Mouse (Mus musculus): ENCODE measurements around the gene Gm47429.
"Not testable (repeated sequence)": the region's sequence is repeated elsewhere in the genome, so short reads cannot be mapped to it uniquely, and the experiment has no call there.

Gm47429 gene

DNA sequence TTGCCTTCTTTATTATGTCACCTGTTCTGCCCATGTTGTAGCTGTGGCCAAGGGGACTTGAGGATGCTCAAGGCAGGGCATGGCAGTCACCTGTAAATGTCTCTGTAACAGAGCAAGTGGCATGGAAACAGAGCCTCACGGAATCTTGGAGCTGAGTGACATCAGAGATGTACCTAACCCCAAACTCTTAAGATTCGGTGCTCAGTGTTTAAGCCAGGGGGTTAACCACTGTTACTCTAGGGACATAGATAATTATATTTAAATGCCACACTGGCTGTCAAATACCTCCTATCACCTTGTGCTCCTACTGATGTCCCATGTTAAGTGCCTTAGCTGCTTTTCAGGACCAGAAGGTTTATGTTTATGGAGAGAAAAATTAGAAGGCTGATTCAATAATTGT lies at the start of gene Gm47429:
TSS of gene Gm47429 (minus strand) at position 101 of the 400 bp plus-strand sequence.
- DNase-seq (ENCODE audit: low spot score): no peak

DNA sequence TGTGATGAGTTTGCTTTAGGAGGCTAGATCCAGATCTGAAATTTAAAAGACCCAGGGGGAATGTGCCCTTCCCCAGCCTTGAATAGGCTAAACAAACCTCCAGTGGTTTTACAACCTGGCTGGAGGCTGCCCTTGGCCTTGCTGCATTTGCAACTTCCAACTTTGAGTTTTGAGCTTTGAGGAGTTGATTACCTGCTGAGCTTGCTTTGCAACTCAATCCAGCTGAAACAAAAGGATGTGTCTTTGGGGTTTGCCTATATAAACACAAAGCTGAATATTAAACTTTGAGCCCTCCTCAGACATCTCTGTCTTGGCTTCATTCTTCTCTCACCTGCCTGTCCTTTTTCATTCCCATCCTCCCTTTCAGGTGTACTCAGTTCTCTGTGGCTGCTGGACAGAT lies 44.8 kb upstream of the Gm47429 start:
- not testable (repeated sequence) for DNase-seq (ENCODE audit: low spot score)

DNA sequence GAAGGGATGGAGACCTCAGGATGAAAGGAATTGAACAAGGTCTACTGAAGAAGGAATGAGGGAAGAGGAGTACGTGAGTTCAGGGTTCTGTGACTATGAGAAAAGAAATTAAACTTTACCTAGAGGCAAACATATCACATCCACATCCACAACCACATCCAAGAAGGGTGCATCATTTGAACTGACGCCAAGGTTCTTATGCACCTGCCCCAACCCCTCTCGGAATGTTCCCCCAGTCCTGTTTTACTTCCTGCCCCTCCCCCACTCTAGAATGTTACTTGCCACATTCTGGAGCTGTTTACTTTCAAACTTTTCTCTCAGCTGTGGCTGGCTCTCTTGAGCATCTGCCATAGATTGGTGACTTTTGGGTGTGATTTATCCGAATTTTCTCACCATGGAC lies 23.3 kb upstream of the Gm47429 start, which contains the start of gene Nutm2:
TSS of gene Nutm2 (plus strand) at position 301 of the 400 bp plus-strand sequence.
- no peak for DNase-seq (ENCODE audit: low spot score)

DNA sequence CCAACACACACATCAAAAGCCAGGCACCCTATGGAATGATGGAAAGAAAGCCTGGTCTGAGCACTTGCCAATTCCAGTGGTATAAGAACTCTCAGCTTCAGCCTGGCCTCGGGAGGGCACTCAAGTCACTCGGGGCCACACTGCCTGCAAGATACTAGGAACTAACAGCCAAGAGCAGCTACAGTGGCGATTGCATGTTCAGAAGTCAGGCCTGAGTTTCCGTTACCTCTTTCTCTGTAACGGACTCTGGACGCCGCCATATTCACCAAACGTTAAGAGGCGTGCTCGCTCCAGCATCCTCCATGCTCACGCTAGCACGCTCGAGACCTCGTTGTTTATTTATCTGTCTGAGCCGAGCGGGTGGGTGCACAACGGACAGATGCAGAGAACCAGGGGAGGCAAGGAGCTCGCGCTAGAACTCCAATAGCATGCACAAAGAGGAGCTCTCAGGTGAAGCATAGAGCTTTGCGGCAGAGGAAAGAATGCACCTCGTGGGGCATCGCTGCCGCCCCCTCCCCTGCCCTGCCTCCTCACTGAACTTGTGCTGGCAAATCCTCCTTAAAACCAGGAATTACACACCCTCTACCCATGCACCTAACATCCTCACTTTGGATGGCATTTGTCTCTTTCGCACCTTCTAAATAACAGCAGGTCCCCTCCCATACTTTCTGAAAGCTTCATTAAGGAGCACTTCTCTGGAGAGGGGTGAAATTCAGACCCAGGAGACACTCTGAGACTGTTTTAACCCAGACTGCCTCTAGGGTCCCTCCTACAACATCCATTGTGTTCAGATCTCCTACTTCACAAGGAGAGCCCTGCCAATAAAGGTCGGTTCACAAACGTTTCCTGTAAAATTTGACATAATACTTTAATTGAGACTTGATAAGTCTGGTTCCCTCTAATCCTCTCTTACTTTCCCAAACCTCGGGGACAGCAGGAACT lies 21.2 kb upstream of the Gm47429 start:
- no peak for DNase-seq (ENCODE audit: low spot score)

DNA sequence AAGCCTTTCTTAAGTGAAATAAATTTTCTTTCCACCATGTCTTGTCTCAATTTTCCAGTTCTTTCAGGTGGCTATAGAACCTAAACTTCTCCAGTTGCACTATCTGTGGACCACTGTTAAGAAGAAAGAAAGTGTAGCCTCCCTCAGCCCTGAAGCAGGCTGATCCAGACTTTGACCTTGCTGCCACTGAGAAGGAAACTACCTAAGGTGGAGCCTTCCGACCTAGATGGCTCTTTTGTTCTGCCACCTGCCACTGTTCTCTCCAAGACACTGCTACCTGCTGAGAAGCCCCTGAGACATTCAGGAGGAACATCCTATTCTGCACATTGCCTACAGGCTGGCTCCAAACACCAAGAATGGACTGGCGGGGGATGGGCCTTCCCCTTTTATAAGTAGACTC lies 16.7 kb upstream of the Gm47429 start:
- DNase-seq (ENCODE audit: low spot score): not testable (repeated sequence)

DNA sequence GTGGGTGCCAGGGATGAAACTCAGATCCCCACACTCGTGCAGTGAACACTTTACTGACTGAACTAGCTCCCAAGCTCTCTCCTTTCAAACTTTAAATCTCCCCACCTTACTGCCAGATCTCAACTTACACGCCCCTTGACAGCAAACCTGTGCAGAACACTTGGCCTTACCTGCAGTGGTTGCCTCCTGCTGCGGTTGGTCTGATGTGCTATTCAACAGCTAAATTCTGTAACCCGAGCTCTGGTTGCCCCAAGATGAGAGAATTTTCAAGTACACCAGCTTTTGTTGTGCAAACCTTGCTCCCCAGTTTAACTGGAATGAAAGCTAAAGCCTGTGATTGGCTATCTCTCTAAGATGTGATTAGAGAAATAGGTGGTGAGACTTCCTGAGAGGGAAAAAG lies 9.7 kb upstream of the Gm47429 start:
- DNase-seq (ENCODE audit: low spot score): no peak

DNA sequence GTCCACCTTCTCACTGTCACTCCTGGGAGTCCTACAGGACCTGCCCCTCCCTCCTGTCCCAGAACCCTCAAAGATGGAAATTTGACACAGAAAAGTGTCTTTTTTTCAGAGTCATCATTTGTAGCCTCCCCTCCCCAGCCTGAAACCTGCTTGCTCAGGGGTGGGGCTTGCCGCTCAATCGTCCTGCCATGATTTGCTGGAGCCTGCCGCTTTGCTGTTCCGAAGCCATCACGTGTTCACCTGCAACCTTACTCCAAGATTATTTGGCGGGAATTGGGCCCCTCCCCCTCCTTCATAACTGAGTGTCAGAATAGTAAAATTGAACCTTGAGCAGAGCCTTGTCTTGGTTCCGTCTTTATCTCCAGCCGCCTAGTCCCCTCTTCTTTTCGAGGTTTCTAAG lies 8.6 kb upstream of the Gm47429 start:
- DNase-seq (ENCODE audit: low spot score): not testable (repeated sequence)

DNA sequence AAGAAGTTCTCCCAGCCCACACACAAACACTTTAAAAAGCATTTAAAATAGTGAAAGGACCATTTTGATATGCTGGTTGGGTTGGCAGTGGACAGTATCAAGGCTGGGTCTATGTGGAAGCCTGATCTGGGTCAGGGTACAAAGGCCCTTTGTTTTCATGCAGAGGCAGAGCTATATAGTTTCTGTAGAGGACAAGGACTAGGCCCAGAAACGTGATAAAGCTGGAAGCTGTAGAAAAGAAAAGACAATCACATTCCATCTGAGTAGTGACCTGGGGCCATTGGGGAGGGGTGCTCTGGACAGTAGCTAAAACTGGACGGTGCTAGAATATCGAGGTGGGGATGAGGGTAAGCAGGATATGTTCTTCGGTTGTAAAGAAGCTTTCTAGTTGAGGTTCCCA lies 1.5 kb upstream of the Gm47429 start:
- no peak for DNase-seq (ENCODE audit: low spot score)

DNA sequence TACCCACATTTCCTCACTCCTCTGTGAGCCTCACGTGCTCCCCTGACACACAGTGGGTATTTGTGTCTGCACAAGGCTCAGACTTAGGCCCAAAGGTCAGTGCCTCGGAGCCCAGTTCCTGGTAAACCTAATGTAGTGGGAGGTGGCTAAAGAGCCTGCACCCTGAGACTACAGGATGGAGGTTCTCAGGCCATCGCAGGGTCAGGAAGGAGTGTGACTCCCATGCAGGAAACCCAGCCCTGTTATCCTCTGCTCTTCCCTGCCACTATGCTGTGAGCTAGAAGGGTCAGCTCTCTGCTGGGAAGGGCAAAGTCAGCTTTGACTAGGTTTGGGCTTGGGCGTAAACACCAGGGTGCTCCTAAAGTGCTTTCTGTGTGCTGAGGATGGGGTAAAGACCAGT lies 17.0 kb downstream of the Gm47429 start:
- DNase-seq (ENCODE audit: low spot score): no peak

DNA sequence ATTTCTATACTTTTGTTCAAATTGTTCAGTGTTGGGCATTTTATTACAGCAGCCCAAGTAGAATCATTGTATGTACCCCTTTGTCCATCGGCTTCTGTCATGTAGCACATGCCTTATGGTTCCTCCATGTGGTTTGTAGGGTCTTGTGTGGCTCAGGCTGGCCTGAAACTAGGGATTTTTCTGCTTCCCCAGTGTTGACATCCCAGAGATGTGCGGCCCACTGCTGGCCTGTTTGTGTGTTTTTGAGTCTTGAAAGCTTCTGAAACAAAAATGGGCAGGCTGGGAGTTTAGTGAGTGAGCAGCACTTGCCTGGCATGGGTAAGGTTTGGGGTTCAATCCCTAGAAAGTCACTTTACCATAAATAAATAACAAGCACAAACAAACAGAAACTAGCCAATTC lies 19.2 kb downstream of the Gm47429 start:
- no peak for DNase-seq (ENCODE audit: low spot score)

DNA sequence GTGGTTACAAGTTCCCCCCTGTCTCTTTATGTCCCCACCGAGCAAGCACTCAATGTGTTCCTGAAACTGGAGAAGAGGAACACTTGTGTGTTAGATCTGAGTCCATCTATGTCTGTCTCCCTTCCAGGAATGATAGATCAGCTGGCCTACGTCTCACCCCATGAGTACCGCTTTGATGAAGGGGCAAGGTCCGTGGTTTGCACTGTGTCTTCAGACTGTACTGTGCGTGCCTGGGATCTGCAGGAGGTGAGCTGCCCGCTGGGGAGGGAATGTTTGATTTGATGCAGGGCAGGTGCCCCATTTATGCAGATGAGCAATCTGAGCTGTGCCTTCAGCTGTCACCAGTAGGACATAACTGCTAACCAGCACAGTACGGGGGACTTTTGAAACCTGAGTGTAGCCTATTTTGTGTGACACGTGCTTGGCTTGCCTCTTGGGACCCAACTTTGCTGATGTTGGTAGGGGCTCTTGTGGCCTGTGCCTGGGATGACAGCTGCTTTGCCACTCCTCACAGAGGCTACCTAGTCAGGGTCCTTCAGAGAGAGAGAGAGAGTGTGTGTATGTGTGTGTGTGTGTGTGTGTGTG lies 20.0 kb downstream of the Gm47429 start:
- no peak for DNase-seq (ENCODE audit: low spot score)

DNA sequence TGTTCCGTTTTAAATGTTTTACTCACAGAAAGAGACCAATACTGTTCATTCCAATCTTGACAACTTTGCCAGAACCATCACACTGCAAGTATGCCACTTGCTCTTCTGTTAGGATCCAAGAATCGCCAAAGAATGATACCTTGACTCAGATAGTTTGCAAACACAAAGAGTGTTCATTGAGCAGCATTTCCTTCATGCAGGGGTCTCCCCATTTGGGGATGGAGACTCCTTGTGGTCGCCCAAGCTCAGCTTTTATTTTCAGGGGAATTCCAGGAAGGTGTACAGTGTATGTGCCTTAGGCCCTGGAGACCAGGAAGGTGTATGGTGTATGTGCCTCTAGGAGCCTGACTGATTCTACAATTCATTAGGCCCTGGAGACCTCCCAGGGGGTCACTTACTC lies 25.3 kb downstream of the Gm47429 start:
- DNase-seq (ENCODE audit: low spot score): no peak

DNA sequence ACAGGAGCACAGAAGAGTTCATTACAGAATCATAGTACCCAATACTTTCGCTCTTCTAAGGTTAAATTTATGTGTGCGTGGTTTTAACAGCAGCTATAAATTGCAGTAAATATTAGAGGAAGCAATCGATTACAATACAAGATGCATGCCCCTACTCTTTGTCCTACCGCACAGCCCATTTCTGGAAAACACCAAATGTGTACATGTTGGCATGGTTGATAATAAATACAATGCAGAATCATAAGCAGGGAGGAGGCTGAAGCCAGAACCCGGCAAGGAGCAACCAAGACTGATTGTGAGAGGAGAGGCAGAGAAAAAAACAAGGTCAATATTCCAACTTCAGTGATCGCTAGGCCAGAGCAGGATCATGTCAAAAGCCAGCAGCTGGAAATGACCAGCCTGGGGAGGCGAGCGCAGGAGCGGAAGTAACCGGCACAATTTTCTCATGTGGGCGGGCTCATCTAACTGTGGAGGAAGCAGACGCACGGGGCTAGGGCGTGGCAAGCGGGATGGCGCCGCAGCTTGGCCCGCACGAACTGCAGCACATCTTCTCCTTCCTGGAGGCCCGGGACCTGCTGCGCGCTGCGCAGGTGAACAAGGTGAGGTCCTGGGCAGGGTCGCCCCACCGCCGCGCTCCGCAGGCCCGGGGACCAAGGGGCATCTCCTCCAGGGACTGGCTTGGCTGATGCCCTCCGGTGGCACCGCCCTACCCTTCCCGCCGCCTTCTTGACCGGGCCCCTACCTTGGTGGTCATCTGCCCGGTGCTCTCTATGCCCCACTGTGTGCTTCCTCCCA lies 26.1 kb downstream of the Gm47429 start, which contains the start of gene Fbxw17:
TSS of gene Fbxw17 (plus strand) at position 476 of the 795 bp plus-strand sequence.
- DNase-seq (ENCODE audit: low spot score): peak; percentile 64

Data from urinary bladder, postnatal 25 days (tissue).